Mouse (Mus musculus) MEL (cell line): ENCODE data around the gene Rtn2. TPM values are rescaled to one million over a fixed set of nuclear protein-coding genes. Genes with fewer than 3 reads are reported as not detected.

ENCODE experiments used
- DNase-seq: peaks from one replicate; pipeline ENCODE4 v3.0.0; 2011; ENCODE audit warnings: low read depth, low spot score
- H3K27ac ChIP-seq: 2 replicates; pipeline ENCODE4 v1.5.1; 2012; ENCODE audit warnings: low read depth, mild to moderate bottlenecking, control low read depth, low read length, moderate library complexity; ENCODE audit not compliant: control insufficient read depth
- H3K27me3 ChIP-seq, 2 experiments: fragments of 150-350 bp in 1 of 2; sonication (generic) in 1 of 2; 2 replicates each; pipeline ENCODE4 v1.6.1; 2012; ENCODE audit warnings: low read length in 2 of 2, mild to moderate bottlenecking in 2 of 2, improper control_type of control experiment in 1 of 2, moderate library complexity in 1 of 2; ENCODE audit not compliant: insufficient read depth in 2 of 2, control insufficient read depth in 1 of 2
- H3K36me3 ChIP-seq, 2 experiments: 2 replicates each; pipeline ENCODE4 v1.6.1; 2012 to 2014; ENCODE audit warnings: low read length in 2 of 2, improper control_type of control experiment in 1 of 2, inconsistent platforms in 1 of 2, mild to moderate bottlenecking in 1 of 2; ENCODE audit not compliant: insufficient read depth in 2 of 2, control insufficient read depth in 1 of 2
- H3K4me1 ChIP-seq, 2 experiments: fragments of 150-350 bp in 1 of 2; sonication (generic) in 1 of 2; 2 replicates each; pipeline ENCODE4 v1.6.1; 2012; ENCODE audit warnings: low read length in 2 of 2, improper control_type of control experiment in 1 of 2, mild to moderate bottlenecking in 1 of 2; ENCODE audit not compliant: insufficient read depth in 2 of 2, control insufficient read depth in 1 of 2
- H3K4me3 ChIP-seq, 2 experiments: fragments of 150-350 bp in 1 of 2; sonication (generic) in 1 of 2; 2 replicates each; pipeline ENCODE4 v1.5.1; 2012; ENCODE audit warnings: low read depth in 2 of 2, low read length in 2 of 2, mild to moderate bottlenecking in 2 of 2, moderate library complexity in 2 of 2, control low read depth in 1 of 2, improper control_type of control experiment in 1 of 2; ENCODE audit not compliant: control insufficient read depth in 1 of 2, insufficient read depth in 1 of 2
- H3K79me2 ChIP-seq: 2 replicates; pipeline ENCODE4 v1.6.1; 2012; ENCODE audit warnings: mild to moderate bottlenecking, low read length, moderate library complexity; ENCODE audit not compliant: control insufficient read depth, poor library complexity, insufficient read depth
- H3K9ac ChIP-seq: 2 replicates; pipeline ENCODE4 v1.6.1; 2012; ENCODE audit warnings: low read depth, mild to moderate bottlenecking, control low read depth, low read length, moderate library complexity; ENCODE audit not compliant: control insufficient read depth, poor library complexity, severe bottlenecking
- H3K9me3 ChIP-seq: fragments of 150-350 bp; sonication (generic); replicated peaks from 2 replicates; pipeline ENCODE4 v1.6.1; 2012; ENCODE audit warnings: mild to moderate bottlenecking, low read length, improper control_type of control experiment, moderate library complexity; ENCODE audit not compliant: insufficient read depth
- BHLHE40 ChIP-seq: IDR thresholded peaks from 2 replicates; pipeline ENCODE4 v1.6.1; 2012; ENCODE audit warnings: low read depth, mild to moderate bottlenecking, inconsistent platforms, low read length, improper control_type of control experiment, borderline replicate concordance
- CHD1 ChIP-seq: IDR thresholded peaks from 2 replicates; pipeline ENCODE4 v1.6.1; 2012; ENCODE audit warnings: low read depth, mild to moderate bottlenecking, inconsistent platforms, low read length, improper control_type of control experiment
- CHD2 ChIP-seq: IDR thresholded peaks from 2 replicates; pipeline ENCODE4 v1.6.1; 2011; ENCODE audit warnings: low read length, improper control_type of control experiment
- CTCF ChIP-seq, 3 experiments: IDR thresholded peaks in 2 of 3; conservative IDR thresholded peaks in 1 of 3; 2 replicates each; pipeline ENCODE4 v1.5.1; 2011 to 2012; ENCODE audit warnings: low read length in 3 of 3, low read depth in 2 of 3, mild to moderate bottlenecking in 2 of 3, improper control_type of control experiment in 1 of 3, inconsistent platforms in 1 of 3, mixed read lengths in 1 of 3, moderate library complexity in 1 of 3; ENCODE audit not compliant: control insufficient read depth in 1 of 3, insufficient read depth in 1 of 3, poor library complexity in 1 of 3, severe bottlenecking in 1 of 3
- ELF1 ChIP-seq: IDR thresholded peaks from 2 replicates; pipeline ENCODE4 v1.6.1; 2014; ENCODE audit warnings: low read depth, mild to moderate bottlenecking, inconsistent platforms, low read length, improper control_type of control experiment, moderate library complexity
- EP300 ChIP-seq, 2 experiments: IDR thresholded peaks; 2 replicates each; pipeline ENCODE4 v1.6.1; 2011; ENCODE audit warnings: improper control_type of control experiment in 2 of 2, low read length in 2 of 2, low read depth in 1 of 2, mild to moderate bottlenecking in 1 of 2
- ETS1 ChIP-seq: IDR thresholded peaks from 2 replicates; pipeline ENCODE4 v1.6.1; 2012; ENCODE audit warnings: low read depth, mild to moderate bottlenecking, inconsistent platforms, low read length, improper control_type of control experiment, moderate library complexity
- HCFC1 ChIP-seq: IDR thresholded peaks from 2 replicates; pipeline ENCODE4 v1.6.1; 2012; ENCODE audit warnings: low read depth, mild to moderate bottlenecking, inconsistent platforms, low read length, improper control_type of control experiment, moderate library complexity
- KAT2A ChIP-seq: conservative IDR thresholded peaks from 2 replicates; pipeline ENCODE4 v1.6.1; 2012; ENCODE audit warnings: low read depth, low read length, improper control_type of control experiment, inconsistent platforms
- MAFK ChIP-seq: IDR thresholded peaks from 2 replicates; pipeline ENCODE4 v1.6.1; 2011; ENCODE audit warnings: low read depth, mild to moderate bottlenecking, low read length, improper control_type of control experiment, borderline replicate concordance
- MAZ ChIP-seq: IDR thresholded peaks from 2 replicates; pipeline ENCODE4 v1.6.1; 2012; ENCODE audit warnings: low read depth, mild to moderate bottlenecking, inconsistent platforms, low read length, improper control_type of control experiment
- MEF2A ChIP-seq: IDR thresholded peaks from 2 replicates; pipeline ENCODE4 v1.6.1; 2014; ENCODE audit warnings: low read depth, mild to moderate bottlenecking, inconsistent platforms, low read length, improper control_type of control experiment; ENCODE audit not compliant: poor library complexity, insufficient replicate concordance, severe bottlenecking; ENCODE audit errors: extremely low read depth
- MXI1 ChIP-seq: IDR thresholded peaks from 2 replicates; pipeline ENCODE4 v1.6.1; 2011; ENCODE audit warnings: mild to moderate bottlenecking, low read depth, low read length, improper control_type of control experiment
- MYC ChIP-seq: IDR thresholded peaks from 2 replicates; pipeline ENCODE4 v1.6.1; 2011; ENCODE audit warnings: low read depth, mild to moderate bottlenecking, low read length, improper control_type of control experiment, moderate library complexity
- NELFE ChIP-seq: IDR thresholded peaks from 2 replicates; pipeline ENCODE4 v1.6.1; 2011; ENCODE audit warnings: low read depth, low read length, improper control_type of control experiment
- NRF1 ChIP-seq: IDR thresholded peaks from 2 replicates; pipeline ENCODE4 v1.6.1; 2014; ENCODE audit warnings: low read depth, mild to moderate bottlenecking, inconsistent platforms, low read length, improper control_type of control experiment, moderate library complexity; ENCODE audit not compliant: poor library complexity, insufficient read depth, severe bottlenecking
- POLR2A ChIP-seq, 2 experiments: IDR thresholded peaks; 2 replicates each; pipeline ENCODE4 v1.6.1; 2011 to 2012; ENCODE audit warnings: low read length in 2 of 2, mild to moderate bottlenecking in 2 of 2, control low read depth in 1 of 2, improper control_type of control experiment in 1 of 2, low read depth in 1 of 2, moderate library complexity in 1 of 2; ENCODE audit not compliant: control insufficient read depth in 1 of 2, insufficient read depth in 1 of 2, poor library complexity in 1 of 2
- POLR2AphosphoS5 ChIP-seq: IDR thresholded peaks from 2 replicates; pipeline ENCODE4 v1.6.1; 2012; ENCODE audit warnings: low read depth, borderline replicate concordance, mild to moderate bottlenecking, inconsistent platforms, low read length, moderate library complexity, mixed read lengths
- RAD21 ChIP-seq: IDR thresholded peaks from 2 replicates; pipeline ENCODE4 v1.6.1; 2011; ENCODE audit warnings: mild to moderate bottlenecking, low read depth, low read length, improper control_type of control experiment
- RCOR1 ChIP-seq: IDR thresholded peaks from 2 replicates; pipeline ENCODE4 v1.6.1; 2012; ENCODE audit warnings: low read depth, mild to moderate bottlenecking, inconsistent platforms, low read length, improper control_type of control experiment
- SIN3A ChIP-seq: IDR thresholded peaks from 2 replicates; pipeline ENCODE4 v1.6.1; 2012; ENCODE audit warnings: low read length, improper control_type of control experiment, inconsistent platforms
- SMC3 ChIP-seq: IDR thresholded peaks from 2 replicates; pipeline ENCODE4 v1.6.1; 2011; ENCODE audit warnings: low read depth, low read length, improper control_type of control experiment
- TAL1 ChIP-seq: IDR thresholded peaks from 2 replicates; pipeline ENCODE4 v1.6.1; 2012; ENCODE audit warnings: mild to moderate bottlenecking, inconsistent platforms, low read length, moderate library complexity, mixed read lengths
- TBP ChIP-seq: IDR thresholded peaks from 2 replicates; pipeline ENCODE4 v1.8.0; 2011; ENCODE audit warnings: low read depth, low read length, improper control_type of control experiment
- TCF12 ChIP-seq: IDR thresholded peaks from 2 replicates; pipeline ENCODE4 v1.6.1; 2014; ENCODE audit warnings: low read depth, mild to moderate bottlenecking, inconsistent platforms, low read length, improper control_type of control experiment, moderate library complexity
- USF1 ChIP-seq: IDR thresholded peaks from 2 replicates; pipeline ENCODE4 v1.6.1; 2014; ENCODE audit warnings: low read depth, mild to moderate bottlenecking, inconsistent platforms, low read length, improper control_type of control experiment, moderate library complexity
- USF2 ChIP-seq, 2 experiments: IDR thresholded peaks; 2 replicates each; pipeline ENCODE4 v1.6.1; 2011 to 2012; ENCODE audit warnings: improper control_type of control experiment in 2 of 2, low read length in 2 of 2, borderline replicate concordance in 1 of 2, inconsistent platforms in 1 of 2, low read depth in 1 of 2, mild to moderate bottlenecking in 1 of 2; ENCODE audit not compliant: insufficient read depth in 1 of 2
- ZC3H11A ChIP-seq: IDR thresholded peaks from 2 replicates; pipeline ENCODE4 v1.6.1; 2012; ENCODE audit warnings: low read depth, mild to moderate bottlenecking, inconsistent platforms, low read length, improper control_type of control experiment
- ZMIZ1 ChIP-seq: IDR thresholded peaks from 2 replicates; pipeline ENCODE4 v1.6.1; 2012; ENCODE audit warnings: low read depth, mild to moderate bottlenecking, inconsistent platforms, low read length, improper control_type of control experiment, moderate library complexity
- polyA plus RNA-seq, 2 experiments: library from polyadenylated mRNA; stranded (reverse) in 1 of 2; unstranded in 1 of 2; fragments of >175 nt in 1 of 2; fragments of >200 nt in 1 of 2; gene quantifications; 2 replicates each; pipeline versions ENCODE4 v1.2.1 to v1.2.4; 2012; ENCODE audit warnings: low replicate concordance in 2 of 2, low read depth in 1 of 2; ENCODE audit not compliant: insufficient read length in 2 of 2, insufficient read depth in 1 of 2, missing spikeins in 1 of 2
- total RNA-seq: library from RNA; depleted of rRNA; stranded (reverse); fragments of 300-350 nt; gene quantifications from 2 replicates; pipeline ENCODE4 v1.2.3, GENCODE M21; 2012

The Rtn2 gene
- total and polyA plus RNA-seq, 3 experiments, result 0.27 to 1.4 TPM; not detected in 1

DNA sequence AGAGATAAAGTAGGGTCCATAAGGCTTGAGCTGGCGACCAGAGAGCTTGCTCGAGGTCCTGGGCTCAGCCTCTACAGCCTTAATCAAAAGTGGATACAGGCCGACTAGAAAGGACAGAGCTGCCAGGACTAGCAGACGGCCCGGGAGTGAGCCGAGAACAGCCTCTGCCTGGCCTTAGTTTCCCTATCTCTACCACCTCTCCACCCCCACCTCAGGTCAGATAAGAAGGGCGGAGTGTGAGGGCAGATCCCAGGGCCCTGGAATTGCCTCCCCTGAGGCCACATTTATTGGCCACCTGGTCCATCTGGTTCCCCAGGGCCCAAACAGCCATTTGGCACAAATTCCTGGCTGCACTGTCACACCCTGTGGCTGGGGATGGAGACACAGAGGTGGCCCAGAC lies 17.3 kb upstream of the Rtn2 start (continued):
- no peak for TF ChIP-seq USF2 (IDR thresholded peaks at IDR 0.05; ENCODE audit: borderline replicate concordance in 1 of 2, insufficient read depth in 1 of 2, low read depth in 1 of 2, low read length in 2 of 2)
- no peak for TF ChIP-seq CHD1
- peak; percentile 52 for TF ChIP-seq NELFE
- TF ChIP-seq MEF2A, result 0 out of 2 replicates have a peak, but pooled peaks have one; percentile 34
- TF ChIP-seq CHD2, result no peak
- no peak; the same call in 1 of the 2 replicates for TF ChIP-seq MAZ
- TF ChIP-seq SMC3, result no peak
- TF ChIP-seq CTCF (IDR thresholded peaks at IDR 0.05 in 2 of 3, conservative IDR thresholded peaks at IDR 0.05 in 1 of 3; ENCODE audit: control insufficient read depth in 1 of 3, insufficient read depth in 1 of 3, low read depth in 2 of 3, low read length in 3 of 3, poor library complexity in 1 of 3, severe bottlenecking in 1 of 3), result no peak
- TF ChIP-seq KAT2A, result no peak
- peak; percentile 59 for TF ChIP-seq ETS1
- TF ChIP-seq USF1, result no peak
- no peak for TF ChIP-seq ZC3H11A
- TF ChIP-seq TBP, result 0 out of 2 replicates have a peak, but pooled peaks have one; percentile 48
- peak in 1 of 2 experiments; percentile 71 for TF ChIP-seq EP300 (IDR thresholded peaks at IDR 0.05; ENCODE audit: low read depth in 1 of 2, low read length in 2 of 2)
- TF ChIP-seq NRF1, result no peak
- no peak for TF ChIP-seq RAD21
- no peak; the same call in none of the 2 replicates for TF ChIP-seq TAL1
- 0 out of 2 replicates have a peak, but pooled peaks have one; percentile 15 for TF ChIP-seq HCFC1

DNA sequence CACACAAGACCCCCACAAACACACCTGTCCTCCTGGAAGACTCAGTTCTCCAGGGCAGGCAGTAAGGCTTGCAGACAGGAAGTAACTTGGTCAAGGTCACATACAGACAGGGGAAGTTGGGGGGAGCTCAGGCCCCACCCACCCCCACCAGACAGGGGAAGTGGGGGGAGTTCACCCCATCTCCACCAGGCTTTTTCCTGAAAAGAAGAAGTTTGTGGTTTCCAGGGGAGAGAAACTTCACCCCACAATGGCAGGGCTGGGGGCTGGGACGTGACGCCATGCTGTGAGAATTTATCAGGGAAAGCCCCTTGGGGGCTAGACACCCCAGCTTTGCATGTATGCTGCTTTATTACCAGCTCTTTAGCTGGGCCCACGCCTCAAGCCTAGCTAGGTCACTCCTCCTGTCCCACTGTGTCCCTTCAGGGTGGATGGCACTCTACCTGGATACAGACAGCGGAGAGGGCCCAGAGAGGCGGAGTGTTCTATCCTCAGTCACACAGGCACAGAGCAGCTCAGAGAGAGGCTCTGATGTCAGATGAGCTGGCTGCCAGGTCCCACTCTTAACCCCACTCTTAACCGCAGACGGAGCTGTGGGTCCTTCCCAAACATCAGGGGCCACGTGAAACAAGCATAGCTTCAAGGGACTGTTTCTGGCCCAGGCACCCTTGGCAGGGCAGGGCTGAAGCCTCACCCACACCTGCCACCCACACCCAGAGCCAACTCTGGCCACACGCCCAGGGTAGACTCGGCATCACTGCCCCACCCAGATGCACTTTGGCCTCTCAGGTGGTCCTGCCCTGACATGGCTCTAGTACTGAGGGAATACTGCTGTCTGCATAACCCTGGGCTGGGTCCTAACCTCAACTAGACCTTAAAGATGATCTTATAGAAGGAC lies 16.2 kb upstream of the Rtn2 start:
- Histone ChIP-seq H3K27ac (peak overlapping the region; percentile 95), H3K79me2 (peaks cover 46% of the 10 kb centered on the region), H3K36me3 (peaks cover 0 to 29% of the 10 kb centered on the region in 2 experiments; a peak in 3 of 4 replicates), H3K4me3 (peak overlapping the region; percentile 27 to 37), H3K9ac (peak overlapping the region; percentile 66), H3K9me3 (no peaks in the 10 kb centered on the region), H3K27me3 (no peaks in the 10 kb centered on the region), H3K4me1 (peaks cover 9 to 40% of the 10 kb centered on the region in 2 experiments)
- DNase-seq, result peak; percentile 94
- TF ChIP-seq MAFK, result no peak
- peak; percentile 66 for TF ChIP-seq MXI1
- TF ChIP-seq SMC3, result no peak
- no peak for TF ChIP-seq ZMIZ1
- TF ChIP-seq MEF2A, result 0 out of 2 replicates have a peak, but pooled peaks have one; percentile 14
- no peak for TF ChIP-seq USF2 (IDR thresholded peaks at IDR 0.05; ENCODE audit: borderline replicate concordance in 1 of 2, insufficient read depth in 1 of 2, low read depth in 1 of 2, low read length in 2 of 2)
- TF ChIP-seq NELFE, result peak; percentile 56
- TF ChIP-seq EP300 (IDR thresholded peaks at IDR 0.05; ENCODE audit: low read depth in 1 of 2, low read length in 2 of 2), result peak; percentile 73 to 86
- TF ChIP-seq TBP, result 0 out of 2 replicates have a peak, but pooled peaks have one; percentile 49
- peak; percentile 78 for TF ChIP-seq HCFC1
- TF ChIP-seq MYC, result peak; percentile 52; the same call in 1 of the 2 replicates
- TF ChIP-seq MAZ, result peak; percentile 98
- peak; percentile 89 for TF ChIP-seq SIN3A
- 0 out of 2 replicates have a peak, but pooled peaks have one; percentile 23 for TF ChIP-seq USF1
- TF ChIP-seq RCOR1, result peak; percentile 72
- TF ChIP-seq POLR2A (IDR thresholded peaks at IDR 0.05; ENCODE audit: control insufficient read depth in 1 of 2, insufficient read depth in 1 of 2, low read depth in 1 of 2, low read length in 2 of 2, poor library complexity in 1 of 2), result peak in 1 of 2 experiments; percentile 57; a peak in 2 of 4 replicates
- peak; percentile 62 for TF ChIP-seq TCF12
- TF ChIP-seq ETS1, result peak; percentile 90
- TF ChIP-seq BHLHE40, result peak; percentile 46; the same call in 1 of the 2 replicates
- no peak for TF ChIP-seq CHD1
- peak; percentile 79 for TF ChIP-seq ELF1
- TF ChIP-seq POLR2AphosphoS5, result no peak
- peak; percentile 68 for TF ChIP-seq CHD2
